Mouse (Mus musculus): ENCODE data around the gene Cdhr2. TPM values are rescaled to one million over a fixed set of nuclear protein-coding genes. Genes with fewer than 3 reads are reported as not detected.

Cdhr2 gene
- polyA plus RNA-seq, 1 experiment: 31.3 TPM

GRCm38 (mm10) chr13:54757093-54757830 is 56.0 kb downstream of the Cdhr2 start:
- Histone ChIP-seq H3K27ac (ENCODE audit: insufficient read depth, low read depth, low read length) (no peak overlapping the region), H3K27me3 (replicated peaks; ENCODE audit: control insufficient read depth, insufficient read depth, low read length) (no peaks in the 10 kb centered on the region), H3K4me3 (ENCODE audit: insufficient read depth, low read depth, low read length) (no peak overlapping the region), H3K4me1 (ENCODE audit: control insufficient read depth, insufficient read depth, low read length) (no peaks in the 10 kb centered on the region), H3K36me3 (ENCODE audit: control insufficient read depth, insufficient read depth, low read length) (no peaks in the 10 kb centered on the region)
- no peak for TF ChIP-seq CTCF (conservative IDR thresholded peaks at IDR 0.05; ENCODE audit: insufficient read depth, insufficient read length, low read depth, low read length)
- TF ChIP-seq POLR2A (IDR thresholded peaks at IDR 0.05; ENCODE audit: low read depth, low read length): no peak
- WGBS: 46% methylated on average over 10 of the region's 10 CpGs
- no peak for DNase-seq

DNA sequence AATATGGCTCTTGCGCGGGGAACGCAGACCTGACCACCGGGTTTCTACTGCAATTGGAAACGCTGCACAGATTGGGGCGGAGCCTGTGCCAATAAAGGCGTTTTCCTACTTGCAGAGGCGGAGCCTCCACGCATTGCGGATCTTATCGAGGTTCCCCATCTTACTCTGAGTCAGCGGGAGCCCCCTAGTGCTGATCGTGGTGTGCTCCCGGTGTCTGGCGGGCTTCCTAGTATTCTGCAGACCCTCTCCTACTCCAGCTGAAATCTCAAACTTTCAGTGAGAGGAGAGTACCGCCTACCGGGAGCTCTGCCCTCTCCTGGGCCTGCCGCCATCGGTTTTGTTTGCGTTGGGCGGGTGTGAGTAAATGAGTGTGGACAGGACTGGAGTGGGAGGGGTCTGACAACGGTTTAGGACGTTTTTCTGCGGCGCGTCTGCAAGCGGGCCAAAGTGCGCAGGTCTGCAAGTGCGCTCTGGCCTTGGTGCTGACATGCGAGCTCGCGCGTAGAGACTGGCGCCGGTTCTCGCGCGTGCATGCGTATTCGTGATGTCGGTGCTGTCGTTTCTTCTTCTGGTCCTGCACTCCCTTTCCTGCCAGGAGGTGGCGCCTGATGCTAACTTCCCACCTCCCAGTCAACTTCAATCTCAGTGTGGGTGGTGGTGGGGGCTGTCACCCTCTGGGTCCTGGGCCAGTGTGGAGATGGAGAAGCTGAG is 56.9 kb downstream of the Cdhr2 start:
- H3K36me3 ChIP-seq (ENCODE audit: control insufficient read depth, insufficient read depth, low read length): no peaks in the 10 kb centered on the region
- no peak overlapping the region for H3K27ac ChIP-seq (ENCODE audit: insufficient read depth, low read depth, low read length)
- TF ChIP-seq CTCF (conservative IDR thresholded peaks at IDR 0.05; ENCODE audit: insufficient read depth, insufficient read length, low read depth, low read length) (peak; percentile 65), POLR2A (IDR thresholded peaks at IDR 0.05; ENCODE audit: low read depth, low read length) (no peak)
- H3K27me3 ChIP-seq (replicated peaks; ENCODE audit: control insufficient read depth, insufficient read depth, low read length): no peaks in the 10 kb centered on the region
- H3K4me3 ChIP-seq (ENCODE audit: insufficient read depth, low read depth, low read length): peak overlapping the region; percentile 25; the same call in 1 of the 2 replicates
- DNase-seq: peak; percentile 80
- H3K4me1 ChIP-seq (ENCODE audit: control insufficient read depth, insufficient read depth, low read length): no peaks in the 10 kb centered on the region
- WGBS: under 1% methylated on average over 43 of the region's 43 CpGs

- WGBS: 3% methylated on average over 29 of the region's 29 CpGs
- Histone ChIP-seq H3K4me3 (ENCODE audit: insufficient read depth, low read depth, low read length) (no peak overlapping the region), H3K27ac (ENCODE audit: insufficient read depth, low read depth, low read length) (no peak overlapping the region), H3K27me3 (replicated peaks; ENCODE audit: control insufficient read depth, insufficient read depth, low read length) (no peaks in the 10 kb centered on the region), H3K36me3 (ENCODE audit: control insufficient read depth, insufficient read depth, low read length) (no peaks in the 10 kb centered on the region), H3K4me1 (ENCODE audit: control insufficient read depth, insufficient read depth, low read length) (no peaks in the 10 kb centered on the region)
- no peak for DNase-seq
- TF ChIP-seq POLR2A (IDR thresholded peaks at IDR 0.05; ENCODE audit: low read depth, low read length) (no peak), CTCF (conservative IDR thresholded peaks at IDR 0.05; ENCODE audit: insufficient read depth, insufficient read length, low read depth, low read length) (no peak)
Observed at GRCm38 (mm10) chr13:54758756-54759470, 57.7 kb downstream of the Cdhr2 start.

GRCm38 (mm10) chr13:54759496-54759895 is 58.2 kb downstream of the Cdhr2 start:
- Histone ChIP-seq H3K27ac (ENCODE audit: insufficient read depth, low read depth, low read length) (no peak overlapping the region), H3K4me3 (ENCODE audit: insufficient read depth, low read depth, low read length) (no peak overlapping the region), H3K4me1 (ENCODE audit: control insufficient read depth, insufficient read depth, low read length) (no peaks in the 10 kb centered on the region), H3K27me3 (replicated peaks; ENCODE audit: control insufficient read depth, insufficient read depth, low read length) (no peaks in the 10 kb centered on the region), H3K36me3 (ENCODE audit: control insufficient read depth, insufficient read depth, low read length) (no peaks in the 10 kb centered on the region)
- WGBS: 8% methylated on average over 7 of the region's 7 CpGs
- TF ChIP-seq CTCF (conservative IDR thresholded peaks at IDR 0.05; ENCODE audit: insufficient read depth, insufficient read length, low read depth, low read length) (no peak), POLR2A (IDR thresholded peaks at IDR 0.05; ENCODE audit: low read depth, low read length) (no peak)
- no peak for DNase-seq

DNA sequence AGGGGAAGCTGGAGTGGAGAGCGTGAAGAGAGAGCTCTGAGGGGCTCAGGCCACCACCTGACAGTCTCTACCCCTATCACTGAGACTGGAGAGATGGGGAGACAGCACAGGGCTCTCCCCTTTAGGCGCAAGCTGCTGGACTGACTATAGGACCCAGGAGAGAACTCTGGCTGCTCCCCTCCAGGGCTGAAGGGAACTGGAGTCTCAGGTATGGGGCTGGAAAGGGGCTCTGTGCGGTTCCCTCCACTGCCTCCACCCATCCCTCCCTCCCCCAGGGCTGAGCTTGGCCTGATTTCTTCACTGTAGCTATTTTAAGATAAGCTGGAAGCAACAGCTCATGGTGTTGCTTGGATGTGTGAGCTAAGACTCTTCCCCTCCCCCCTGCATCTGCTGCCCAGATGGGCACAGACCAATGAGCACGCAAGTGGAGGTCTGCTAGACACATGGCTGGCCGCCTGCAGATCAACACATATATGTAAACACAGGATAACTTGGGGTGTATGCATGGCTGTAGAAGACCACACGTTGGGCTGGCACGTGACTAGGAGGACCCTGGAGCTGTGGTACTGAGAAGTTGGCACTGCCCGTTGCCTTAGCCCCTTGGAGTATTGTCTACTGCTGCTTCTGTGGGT is 59.0 kb downstream of the Cdhr2 start:
- TF ChIP-seq CTCF (conservative IDR thresholded peaks at IDR 0.05; ENCODE audit: insufficient read depth, insufficient read length, low read depth, low read length): no peak
- no peak for TF ChIP-seq POLR2A (IDR thresholded peaks at IDR 0.05; ENCODE audit: low read depth, low read length)
- no peaks in the 10 kb centered on the region for H3K36me3 ChIP-seq (ENCODE audit: control insufficient read depth, insufficient read depth, low read length)
- no peak for DNase-seq
- no peak overlapping the region for H3K4me3 ChIP-seq (ENCODE audit: insufficient read depth, low read depth, low read length)
- no peaks in the 10 kb centered on the region for H3K27me3 ChIP-seq (replicated peaks; ENCODE audit: control insufficient read depth, insufficient read depth, low read length)
- H3K27ac ChIP-seq (ENCODE audit: insufficient read depth, low read depth, low read length): no peak overlapping the region
- 67% methylated on average over 8 of the region's 8 CpGs for WGBS
- H3K4me1 ChIP-seq (ENCODE audit: control insufficient read depth, insufficient read depth, low read length): no peaks in the 10 kb centered on the region

GRCm38 (mm10) chr13:54760906-54761305 is 59.6 kb downstream of the Cdhr2 start:
- WGBS: 88% methylated on average over 7 of the region's 7 CpGs
- H3K27me3 ChIP-seq (replicated peaks; ENCODE audit: control insufficient read depth, insufficient read depth, low read length): no peaks in the 10 kb centered on the region
- H3K36me3 ChIP-seq (ENCODE audit: control insufficient read depth, insufficient read depth, low read length): no peaks in the 10 kb centered on the region
- no peak for DNase-seq
- H3K4me1 ChIP-seq (ENCODE audit: control insufficient read depth, insufficient read depth, low read length): no peaks in the 10 kb centered on the region
- no peak overlapping the region for H3K27ac ChIP-seq (ENCODE audit: insufficient read depth, low read depth, low read length)
- no peak overlapping the region for H3K4me3 ChIP-seq (ENCODE audit: insufficient read depth, low read depth, low read length)
- no peak for TF ChIP-seq POLR2A (IDR thresholded peaks at IDR 0.05; ENCODE audit: low read depth, low read length)
- TF ChIP-seq CTCF (conservative IDR thresholded peaks at IDR 0.05; ENCODE audit: insufficient read depth, insufficient read length, low read depth, low read length): no peak

Measured in kidney, adult 2 months (tissue).